Mouse (Mus musculus) midbrain, postnatal 0 days (tissue): ENCODE results near the gene Nfib. TPM values are rescaled to one million over a fixed set of nuclear protein-coding genes. Genes with fewer than 3 reads are reported as not detected.

Source experiments
- ATAC-seq: fragments of 200-750 bp; cut with Nextera tagmentation; 2 replicates; pipeline ENCODE4 v1.8.0; 2017; ENCODE audit warnings: moderate number of reproducible peaks, mild to moderate bottlenecking, moderate TSS enrichment, moderate library complexity; ENCODE audit not compliant: low FRiP score
- DNase-seq: peaks from one replicate; pipeline ENCODE4 v3.0.0-alpha.2; 2015; ENCODE audit warnings: low spot score
- H3K27ac ChIP-seq: fragments of 300-500 bp; sonication (generic); 2 replicates; pipeline ENCODE4 v1.5.1; 2014; ENCODE audit warnings: low read depth, mild to moderate bottlenecking, low read length, mixed read lengths
- H3K27me3 ChIP-seq: fragments of 300-500 bp; sonication (generic); 2 replicates; pipeline ENCODE4 v1.6.1; 2014; ENCODE audit warnings: low read length, control low read depth, mixed read lengths; ENCODE audit not compliant: insufficient read depth
- H3K36me3 ChIP-seq: fragments of 300-500 bp; sonication (generic); 2 replicates; pipeline ENCODE4 v1.6.1; 2014; ENCODE audit warnings: low read length, control low read depth, mixed read lengths; ENCODE audit not compliant: insufficient read depth
- H3K4me1 ChIP-seq: fragments of 300-500 bp; sonication (generic); 2 replicates; pipeline ENCODE4 v1.6.1; 2014; ENCODE audit warnings: mild to moderate bottlenecking, control low read depth, antibody characterized with exemption, low read length, mixed read lengths; ENCODE audit not compliant: insufficient read depth
- H3K4me2 ChIP-seq: fragments of 300-500 bp; sonication (generic); 2 replicates; pipeline ENCODE4 v1.6.1; 2014; ENCODE audit warnings: low read depth, mild to moderate bottlenecking, low read length, mixed read lengths; ENCODE audit not compliant: poor library complexity, severe bottlenecking
- H3K4me3 ChIP-seq: fragments of 300-500 bp; sonication (generic); 2 replicates; pipeline ENCODE4 v1.5.1; 2014; ENCODE audit warnings: low read depth, mild to moderate bottlenecking, low read length, moderate library complexity
- H3K9ac ChIP-seq: fragments of 300-500 bp; sonication (generic); replicated peaks from 2 replicates; pipeline ENCODE4 v1.6.1; 2014; ENCODE audit warnings: mild to moderate bottlenecking, low read length, moderate library complexity, mixed read lengths; ENCODE audit not compliant: poor library complexity, severe bottlenecking
- H3K9me3 ChIP-seq: fragments of 300-500 bp; sonication (generic); 2 replicates; pipeline ENCODE4 v1.6.1; 2016; ENCODE audit warnings: low read length, control low read depth
- CTCF ChIP-seq: IDR thresholded peaks from 2 replicates; pipeline ENCODE4 v1.5.1; 2016; ENCODE audit warnings: antibody characterized with exemption, mild to moderate bottlenecking
- WGBS: fragments of 180-500 bp; shearing (Covaris S2); extraction: QIAGEN DNeasy Blood & Tissue Kit; methylation state at CpG from one replicate; pipeline ENCODE4 v1.1.7; 2014; 5-methylcytosine and 5-hydroxymethylcytosine counted together
- polyA plus RNA-seq: library from polyadenylated mRNA; unstranded; fragments of >200 nt; fragmentation: Nextera tagmentation; extraction: Ambion mirVana; gene quantifications from 2 replicates; pipeline ENCODE4 v1.2.1, GENCODE M21; 2015
- total RNA-seq: library from RNA; depleted of rRNA; stranded (reverse); fragments of >200 nt; gene quantifications from 2 replicates; pipeline ENCODE4 v1.2.3, GENCODE M21; 2014

Nfib gene
- total and polyA plus RNA-seq, 2 experiments from 2014 or later: 27.7 to 62.8 TPM

DNA sequence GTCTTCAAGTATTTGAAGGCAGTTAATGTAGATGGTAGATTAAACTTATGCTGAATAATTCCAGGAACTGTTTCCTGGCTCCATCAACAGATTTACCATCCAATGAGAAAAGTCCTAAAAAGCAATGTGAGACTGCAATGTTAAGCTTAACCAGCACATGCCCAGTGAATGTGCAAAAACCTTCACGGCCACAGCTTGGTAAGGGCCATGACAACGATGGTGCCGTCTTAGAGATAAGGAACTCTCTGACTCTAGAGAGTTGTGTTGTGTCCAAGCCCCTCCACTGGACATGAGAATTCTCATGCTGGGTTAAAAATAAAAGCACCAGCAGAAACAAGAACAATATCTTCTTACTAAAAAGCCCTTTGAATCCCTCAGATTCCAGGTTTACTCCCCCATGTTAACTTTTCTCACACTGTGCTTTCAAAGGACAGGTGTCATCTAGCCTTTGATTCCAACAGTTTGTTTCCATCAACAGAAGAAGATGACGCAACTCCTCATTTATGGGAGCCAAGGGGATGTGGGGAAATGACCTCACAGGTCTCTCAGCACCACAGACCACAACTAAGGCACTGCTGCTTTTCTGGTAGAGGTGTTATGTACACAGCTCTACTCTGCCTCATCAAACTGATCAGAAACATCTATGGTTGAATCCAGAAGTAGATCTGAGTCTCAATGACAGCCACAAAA lies 340.7 kb downstream of the Nfib start:
- ATAC-seq (no peak), DNase-seq (no peak)
- Histone ChIP-seq H3K9ac (no peak overlapping the region), H3K4me2 (no peak overlapping the region), H3K9me3 (no peaks in the 10 kb centered on the region), H3K36me3 (no peaks in the 10 kb centered on the region), H3K4me1 (no peaks in the 10 kb centered on the region), H3K27me3 (no peaks in the 10 kb centered on the region), H3K27ac (no peak overlapping the region), H3K4me3 (no peak overlapping the region)
- 89% methylated on average over 4 of the region's 4 CpGs for WGBS
- TF ChIP-seq CTCF: no peak

DNA sequence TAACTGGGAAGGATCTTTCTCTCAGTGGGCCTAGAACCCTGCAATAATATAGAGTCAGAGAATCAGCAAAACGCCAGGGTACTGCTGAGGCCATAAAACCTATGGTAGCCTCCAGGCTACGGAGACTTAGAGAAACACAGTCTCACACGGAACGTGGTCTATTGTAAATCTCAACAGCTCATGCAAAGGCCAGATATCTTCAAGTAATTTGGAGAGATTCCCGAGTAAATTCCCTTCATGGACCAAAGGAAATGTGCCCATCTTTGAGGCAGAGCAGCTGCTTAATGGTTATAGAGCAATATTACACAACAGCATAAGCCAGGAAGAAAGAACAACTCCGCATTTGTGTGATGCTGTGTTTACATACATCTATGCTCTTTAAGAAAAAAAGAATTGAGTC lies 341.6 kb downstream of the Nfib start:
- Histone ChIP-seq H3K27ac (no peak overlapping the region), H3K4me2 (no peak overlapping the region), H3K9me3 (no peaks in the 10 kb centered on the region), H3K36me3 (no peaks in the 10 kb centered on the region), H3K4me3 (no peak overlapping the region), H3K27me3 (no peaks in the 10 kb centered on the region), H3K9ac (no peak overlapping the region), H3K4me1 (no peaks in the 10 kb centered on the region)
- no peak for DNase-seq
- ATAC-seq: no peak
- TF ChIP-seq CTCF: no peak
- WGBS: 84% methylated on average over 6 of the region's 6 CpGs

DNA sequence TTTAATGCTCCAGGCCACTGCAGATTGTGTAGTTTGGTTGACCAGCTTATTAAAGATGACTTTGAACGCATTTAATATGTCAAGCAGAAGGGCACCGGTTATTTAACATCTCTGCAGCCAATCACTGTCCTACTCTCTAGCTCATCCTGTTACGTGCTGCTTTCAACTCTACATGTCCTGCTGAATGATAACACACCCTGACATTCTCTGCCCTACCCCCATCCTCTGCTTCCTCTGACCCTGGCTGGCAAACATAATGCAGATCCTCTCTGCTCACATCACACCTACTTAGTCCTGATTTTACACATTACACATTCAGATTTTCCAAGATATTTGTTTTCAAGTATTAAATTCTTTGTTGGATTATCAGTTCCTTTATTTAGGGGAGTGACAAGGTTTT lies 343.3 kb downstream of the Nfib start:
- DNase-seq: no peak
- 57% methylated on average over 3 of the region's 3 CpGs for WGBS
- no peak for TF ChIP-seq CTCF

DNA sequence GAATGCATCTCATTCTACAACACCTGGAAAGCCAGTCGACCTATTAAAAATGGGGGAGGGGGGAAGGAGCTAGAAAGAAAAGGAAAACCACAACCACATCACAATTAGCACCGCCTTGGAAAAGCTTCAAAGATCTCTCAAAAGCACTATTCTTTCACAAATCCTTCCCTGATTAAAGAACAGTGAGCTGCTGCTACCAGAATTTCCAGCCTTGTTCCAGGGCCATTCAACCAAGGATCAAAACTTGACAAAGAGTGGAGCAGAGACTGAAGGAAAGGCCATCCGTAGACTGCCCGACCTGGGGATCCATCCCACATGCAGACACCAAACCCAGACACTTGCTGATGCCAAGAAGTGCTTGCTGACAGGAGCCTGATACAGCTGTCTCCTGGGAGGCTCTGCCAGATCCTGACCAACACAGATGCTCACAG lies 345.5 kb downstream of the Nfib start:
- no peak overlapping the region for H3K4me3 ChIP-seq
- DNase-seq: no peak
- TF ChIP-seq CTCF: no peak
- 30% methylated on average over 4 of the region's 4 CpGs for WGBS
- H3K4me1 ChIP-seq: no peaks in the 10 kb centered on the region
- H3K27ac ChIP-seq: no peak overlapping the region
- no peaks in the 10 kb centered on the region for H3K27me3 ChIP-seq
- H3K36me3 ChIP-seq: no peaks in the 10 kb centered on the region
- no peak overlapping the region for H3K9ac ChIP-seq
- no peaks in the 10 kb centered on the region for H3K9me3 ChIP-seq
- H3K4me2 ChIP-seq: no peak overlapping the region
- ATAC-seq: no peak

More for the DNA sequence above, 343.3 kb downstream of the Nfib start:
- Histone ChIP-seq H3K4me1 (no peaks in the 10 kb centered on the region), H3K36me3 (no peaks in the 10 kb centered on the region), H3K27ac (no peak overlapping the region), H3K9me3 (no peaks in the 10 kb centered on the region), H3K4me2 (no peak overlapping the region), H3K9ac (no peak overlapping the region), H3K4me3 (no peak overlapping the region), H3K27me3 (no peaks in the 10 kb centered on the region)
- no peak for ATAC-seq

DNA sequence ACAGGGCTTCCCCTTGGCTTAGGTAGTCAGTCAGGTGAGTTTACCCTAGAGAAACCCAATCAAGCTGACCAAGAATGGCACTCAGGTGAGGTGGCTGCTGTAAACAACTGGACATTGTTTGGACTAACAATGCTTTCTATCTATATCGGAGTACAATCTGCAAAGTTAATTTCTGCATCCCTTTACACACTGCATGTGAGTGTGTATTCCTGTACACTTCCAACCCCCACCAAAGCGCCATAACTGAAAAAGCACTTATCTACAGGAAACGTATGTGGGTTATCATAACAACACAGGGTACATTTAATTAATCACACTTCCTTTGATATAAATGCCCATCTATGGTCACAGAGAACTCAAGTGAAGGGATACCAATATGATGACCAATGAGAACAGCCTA lies 346.4 kb downstream of the Nfib start:
- ATAC-seq: no peak
- WGBS: 90% methylated on average over 3 of the region's 3 CpGs
- TF ChIP-seq CTCF: no peak

DNA sequence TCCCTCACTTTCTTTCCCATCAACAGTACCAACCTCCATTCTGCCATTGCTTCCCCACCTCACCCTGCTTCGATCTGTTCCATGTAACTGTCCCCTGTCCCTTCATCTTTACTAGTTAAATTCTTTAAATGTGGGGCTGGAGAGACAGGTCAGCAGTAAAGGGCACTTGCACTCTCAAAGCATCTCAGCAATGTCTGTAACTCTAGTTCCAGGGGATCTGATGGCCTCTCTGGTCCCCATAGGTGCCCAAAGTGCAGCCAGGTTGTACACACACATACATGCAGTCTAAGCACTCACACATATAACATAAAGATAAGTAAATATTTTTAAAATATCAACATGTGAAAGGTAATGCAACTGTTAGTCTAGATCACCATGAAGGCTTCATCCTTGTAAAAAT lies 356.5 kb downstream of the Nfib start:
- Histone ChIP-seq H3K9me3 (no peaks in the 10 kb centered on the region), H3K4me3 (no peak overlapping the region), H3K27ac (no peak overlapping the region), H3K9ac (no peak overlapping the region), H3K27me3 (no peaks in the 10 kb centered on the region), H3K4me2 (no peak overlapping the region), H3K36me3 (no peaks in the 10 kb centered on the region), H3K4me1 (no peaks in the 10 kb centered on the region)
- TF ChIP-seq CTCF: no peak
- no peak for ATAC-seq
- DNase-seq: no peak
- WGBS: 86% methylated on average over 1 of the region's 1 CpGs

More for the DNA sequence above, 346.4 kb downstream of the Nfib start:
- Histone ChIP-seq H3K27me3 (no peaks in the 10 kb centered on the region), H3K4me2 (no peak overlapping the region), H3K9ac (no peak overlapping the region), H3K4me1 (no peaks in the 10 kb centered on the region), H3K9me3 (no peaks in the 10 kb centered on the region), H3K27ac (no peak overlapping the region), H3K36me3 (no peaks in the 10 kb centered on the region), H3K4me3 (no peak overlapping the region)
- DNase-seq: no peak
